Mouse (Mus musculus) CH12.LX (cell line): ENCODE measurements around the gene Grb2. TPM values are rescaled to one million over a fixed set of nuclear protein-coding genes. Genes with fewer than 3 reads are reported as not detected.
A peak's percentile ranks its signal among the peaks of the same experiment; 100 is the strongest.

Experiments used
- DNase-seq: peaks from one replicate; pipeline ENCODE4 v3.0.0-alpha.2; 2013; ENCODE audit errors: extremely low read depth
- H3K27ac ChIP-seq: 2 replicates; pipeline ENCODE4 v1.5.1; 2012; ENCODE audit warnings: low read depth, mild to moderate bottlenecking, control low read depth, moderate library complexity; ENCODE audit not compliant: insufficient read depth
- H3K27me3 ChIP-seq: replicated peaks from 2 replicates; pipeline ENCODE3; 2012; ENCODE audit warnings: inconsistent platforms
- H3K36me3 ChIP-seq, 2 experiments: replicated peaks in 1 of 2; 2 replicates each; pipeline versions ENCODE3 to v1.6.1; 2012; ENCODE audit warnings: inconsistent platforms in 1 of 2, low read length in 1 of 2, mild to moderate bottlenecking in 1 of 2, mixed read lengths in 1 of 2, moderate library complexity in 1 of 2; ENCODE audit not compliant: control insufficient read depth in 1 of 2, insufficient read depth in 1 of 2
- H3K4me1 ChIP-seq, 2 experiments: 2 replicates each; pipeline ENCODE4 v1.6.1; 2012; ENCODE audit warnings: inconsistent platforms in 1 of 2, moderate library complexity in 1 of 2; ENCODE audit not compliant: insufficient read depth in 2 of 2, control insufficient read depth in 1 of 2
- H3K4me2 ChIP-seq: 2 replicates; pipeline ENCODE4 v1.6.1; 2012; ENCODE audit warnings: low read depth, mild to moderate bottlenecking, control low read depth; ENCODE audit not compliant: poor library complexity, insufficient read depth, severe bottlenecking
- H3K4me3 ChIP-seq, 3 experiments: fragments of 150-350 bp in 1 of 3; sonication (generic) in 1 of 3; replicated peaks in 1 of 3; 2 replicates each; pipeline versions ENCODE3 to v1.5.1; 2011 to 2012; ENCODE audit warnings: low read depth in 2 of 3, low read length in 2 of 3, mild to moderate bottlenecking in 2 of 3, moderate library complexity in 2 of 3, control low read depth in 1 of 3, improper control_type of control experiment in 1 of 3, inconsistent platforms in 1 of 3, mixed read lengths in 1 of 3; ENCODE audit not compliant: poor library complexity in 1 of 3
- H3K79me2 ChIP-seq: replicated peaks from 2 replicates; pipeline ENCODE4 v1.6.1; 2012; ENCODE audit warnings: mild to moderate bottlenecking, moderate library complexity; ENCODE audit not compliant: control insufficient read depth, poor library complexity, insufficient read depth, severe bottlenecking; ENCODE audit errors: extremely low read depth
- H3K9ac ChIP-seq: 2 replicates; pipeline ENCODE4 v1.6.1; 2012; ENCODE audit warnings: low read depth, mild to moderate bottlenecking, control low read depth, moderate library complexity; ENCODE audit not compliant: insufficient read depth
- H3K9me3 ChIP-seq: replicated peaks from 2 replicates; pipeline ENCODE3; 2012; ENCODE audit warnings: low read length, inconsistent platforms, mixed read lengths
- BHLHE40 ChIP-seq: IDR thresholded peaks from 2 replicates; pipeline ENCODE4 v1.6.1; 2011; ENCODE audit warnings: mild to moderate bottlenecking, low read depth, low read length, improper control_type of control experiment
- CHD2 ChIP-seq: IDR thresholded peaks from 2 replicates; pipeline ENCODE4 v1.6.1; 2011; ENCODE audit warnings: low read length, improper control_type of control experiment
- CTCF ChIP-seq, 2 experiments: IDR thresholded peaks in 1 of 2; conservative IDR thresholded peaks in 1 of 2; 2 replicates each; pipeline ENCODE4 v1.5.1; 2011 to 2012; ENCODE audit warnings: low read depth in 2 of 2, low read length in 2 of 2, improper control_type of control experiment in 1 of 2, inconsistent platforms in 1 of 2, mild to moderate bottlenecking in 1 of 2, moderate library complexity in 1 of 2
- EP300 ChIP-seq: IDR thresholded peaks from 2 replicates; pipeline ENCODE4 v1.6.1; 2011; ENCODE audit warnings: low read length, improper control_type of control experiment
- KAT2A ChIP-seq: IDR thresholded peaks from 2 replicates; pipeline ENCODE4 v1.6.1; 2012; ENCODE audit warnings: low read length, improper control_type of control experiment, inconsistent platforms; ENCODE audit not compliant: insufficient replicate concordance
- MAZ ChIP-seq: IDR thresholded peaks from 2 replicates; pipeline ENCODE4 v1.6.1; 2012; ENCODE audit warnings: low read depth, mild to moderate bottlenecking, inconsistent platforms, low read length, improper control_type of control experiment, moderate library complexity
- MXI1 ChIP-seq: IDR thresholded peaks from 2 replicates; pipeline ENCODE4 v1.6.1; 2011; ENCODE audit warnings: mild to moderate bottlenecking, low read depth, low read length, improper control_type of control experiment
- NELFE ChIP-seq: IDR thresholded peaks from 2 replicates; pipeline ENCODE4 v1.6.1; 2011; ENCODE audit warnings: low read depth, low read length, improper control_type of control experiment
- NRF1 ChIP-seq: IDR thresholded peaks from 2 replicates; pipeline ENCODE4 v1.6.1; 2014; ENCODE audit warnings: low read depth, mild to moderate bottlenecking, inconsistent platforms, low read length, improper control_type of control experiment, moderate library complexity
- SIN3A ChIP-seq: IDR thresholded peaks from 2 replicates; pipeline ENCODE4 v1.6.1; 2012; ENCODE audit warnings: low read length, improper control_type of control experiment, inconsistent platforms
- TCF12 ChIP-seq: IDR thresholded peaks from 2 replicates; pipeline ENCODE4 v1.6.1; 2014; ENCODE audit warnings: low read depth, mild to moderate bottlenecking, inconsistent platforms, low read length, improper control_type of control experiment
- ZC3H11A ChIP-seq: IDR thresholded peaks from 2 replicates; pipeline ENCODE4 v1.6.1; 2012; ENCODE audit warnings: low read depth, mild to moderate bottlenecking, inconsistent platforms, low read length, improper control_type of control experiment
- ZKSCAN1 ChIP-seq: IDR thresholded peaks from 2 replicates; pipeline ENCODE4 v1.6.1; 2012; ENCODE audit warnings: low read depth, inconsistent platforms, low read length, improper control_type of control experiment, borderline replicate concordance
- ZMIZ1 ChIP-seq: IDR thresholded peaks from 2 replicates; pipeline ENCODE4 v1.6.1; 2012; ENCODE audit warnings: low read depth, mild to moderate bottlenecking, inconsistent platforms, low read length, improper control_type of control experiment
- dilution Hi-C: fragments of 300-500 bp; cut with MboI; formaldehyde crosslinking; loops from 2 replicates; pipeline ENCODE4 v1.14.3; 2020; ENCODE audit warnings: low sequenced_read_pairs; ENCODE audit not compliant: extremely low pct_unique_long_range_greater_than_20kb, extremely low pct_ligation_motif_present
- in situ Hi-C: fragments of 300-500 bp; cut with MboI; formaldehyde crosslinking; loops from 3 replicates; pipeline ENCODE4 v1.14.3; 2019; ENCODE audit warnings: low sequenced_read_pairs, low pct_ligation_motif_present, low pct_unique_long_range_greater_than_20kb, mixed read lengths
- polyA plus RNA-seq: library from polyadenylated mRNA; unstranded; fragments of >175 nt; gene quantifications from 2 replicates; pipeline ENCODE4 v1.2.1, GENCODE M21; 2012; ENCODE audit warnings: low read depth; ENCODE audit not compliant: insufficient read length
- total RNA-seq, 2 experiments: library from RNA; depleted of rRNA; stranded (reverse); fragments of 300-350 nt in 1 of 2; fragments of >200 nt in 1 of 2; gene quantifications; 2 replicates each; pipeline ENCODE4 v1.2.3; 2012 to 2014

Grb2 gene
- total and polyA plus RNA-seq, 3 experiments, result 63.6 to 241 (median 117) TPM

DNA sequence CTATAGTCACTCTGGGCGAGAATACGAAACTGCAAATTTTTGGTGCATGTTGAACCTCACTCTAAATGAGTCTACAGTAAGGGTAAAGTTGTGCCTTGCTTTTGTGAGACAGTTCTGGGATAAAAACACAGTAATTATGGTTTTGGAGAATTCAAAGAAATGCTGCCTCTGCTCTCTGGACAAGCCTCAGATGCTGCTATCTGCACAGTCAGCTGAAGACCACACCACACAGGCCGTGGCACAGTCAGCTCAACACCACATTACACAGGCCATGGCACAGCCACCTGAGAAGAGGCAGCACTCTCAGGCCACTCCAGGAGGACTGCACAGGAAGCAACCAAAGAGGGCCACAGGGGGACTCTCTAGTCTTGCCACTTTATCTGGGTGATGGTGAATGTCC, 26.0 kb downstream of the Grb2 start:
- Histone ChIP-seq H3K4me1 (peaks cover 20 to 62% of the 10 kb centered on the region in 2 experiments), H3K4me3 (no peak overlapping the region), H3K9ac (no peak overlapping the region), H3K79me2 (peaks cover 100% of the 10 kb centered on the region), H3K27me3 (no peaks in the 10 kb centered on the region), H3K4me2 (no peak overlapping the region), H3K36me3 (peaks cover 53 to 86% of the 10 kb centered on the region in 2 experiments), H3K9me3 (peaks cover 9% of the 10 kb centered on the region), H3K27ac (peak overlapping the region; percentile 3)
- in situ Hi-C loops (no loop called here), dilution Hi-C loops (no loop called here)
- no peak for DNase-seq
- 0 out of 2 replicates have a peak, but pooled peaks have one; percentile 13 for TF ChIP-seq CHD2
- TF ChIP-seq MAZ, result peak; percentile 53; the same call in 1 of the 2 replicates
- TF ChIP-seq ZMIZ1, result peak; percentile 85
- TF ChIP-seq CTCF (conservative IDR thresholded peaks at IDR 0.05 in 1 of 2, IDR thresholded peaks at IDR 0.05 in 1 of 2; ENCODE audit: low read depth in 2 of 2, low read length in 2 of 2), result no peak
- peak; percentile 53; the same call in 1 of the 2 replicates for TF ChIP-seq MXI1
- 0 out of 2 replicates have a peak, but pooled peaks have one; percentile 52 for TF ChIP-seq SIN3A
- TF ChIP-seq EP300, result no peak
- TF ChIP-seq ZKSCAN1, result no peak

DNA sequence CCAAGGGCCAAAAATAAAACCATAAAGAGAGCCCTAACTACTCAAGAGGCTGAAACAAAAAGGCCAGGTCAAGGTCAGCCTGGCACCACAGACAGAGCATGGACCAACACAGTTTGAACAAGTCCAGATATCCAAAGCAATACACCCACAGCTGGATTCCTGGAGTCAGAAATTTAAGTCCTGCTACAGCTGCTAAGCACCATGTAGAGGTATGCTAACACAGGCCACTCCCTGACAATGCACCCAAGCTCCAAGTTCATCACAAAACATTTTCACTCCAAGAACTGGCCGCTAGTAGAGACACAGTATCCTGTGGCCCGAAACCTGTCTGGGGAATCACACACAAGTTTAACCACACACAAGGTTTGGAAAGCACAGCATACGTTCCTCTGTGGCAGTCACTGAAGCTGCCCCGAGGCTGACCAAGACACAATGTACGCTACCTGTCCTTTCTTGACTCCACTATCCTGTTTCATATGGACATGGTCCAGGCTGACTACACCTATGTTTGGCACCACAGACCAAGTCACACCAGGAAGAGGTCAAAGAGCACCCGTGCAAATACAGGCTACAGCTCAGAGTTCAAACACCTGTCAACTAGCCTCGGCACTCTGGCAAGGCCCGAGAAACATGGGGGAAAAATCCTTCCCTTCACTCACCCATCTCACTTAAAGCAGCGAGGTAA, 28.7 kb downstream of the Grb2 start:
- no peak overlapping the region for H3K4me3 ChIP-seq
- peaks cover 36 to 65% of the 10 kb centered on the region in 2 experiments for H3K4me1 ChIP-seq
- TF ChIP-seq NELFE, result 0 out of 2 replicates have a peak, but pooled peaks have one; percentile 13
- TF ChIP-seq ZC3H11A, result no peak
- peak; percentile 65 for TF ChIP-seq MXI1
- peak; percentile 59; the same call in 1 of the 2 replicates for TF ChIP-seq SIN3A
- no peak for TF ChIP-seq NRF1
- 0 out of 2 replicates have a peak, but pooled peaks have one; percentile 13 for TF ChIP-seq KAT2A
- TF ChIP-seq BHLHE40, result peak; percentile 27; the same call in 1 of the 2 replicates
- TF ChIP-seq EP300, result 0 out of 2 replicates have a peak, but pooled peaks have one; percentile 17
- TF ChIP-seq CTCF (conservative IDR thresholded peaks at IDR 0.05 in 1 of 2, IDR thresholded peaks at IDR 0.05 in 1 of 2; ENCODE audit: low read depth in 2 of 2, low read length in 2 of 2), result no peak
- no peak for TF ChIP-seq ZKSCAN1
- 0 out of 2 replicates have a peak, but pooled peaks have one; percentile 19 for TF ChIP-seq TCF12
- no peak overlapping the region for H3K9ac ChIP-seq
- peaks cover 60 to 83% of the 10 kb centered on the region in 2 experiments for H3K36me3 ChIP-seq
- no peak for DNase-seq
- H3K4me2 ChIP-seq, result peak overlapping the region; percentile 14
- H3K27me3 ChIP-seq, result no peaks in the 10 kb centered on the region
- peaks cover 100% of the 10 kb centered on the region for H3K79me2 ChIP-seq
- peak overlapping the region; percentile 83 for H3K27ac ChIP-seq
- in situ Hi-C loops (no loop called here), dilution Hi-C loops (no loop called here)
- peaks cover 9% of the 10 kb centered on the region for H3K9me3 ChIP-seq
